Mouse (Mus musculus) cerebellum, adult 2 months (tissue): Measurements from ENCODE around the gene Ndufs8.

Source experiments
- CTCF ChIP-seq: fragments of 200-500 bp; IDR thresholded peaks from 2 replicates; pipeline ENCODE4 v1.5.1; 2011; ENCODE audit warnings: low read depth, mild to moderate bottlenecking, control low read depth, low read length, moderate library complexity, borderline replicate concordance; ENCODE audit not compliant: insufficient read depth
- POLR2A ChIP-seq: fragments of 200-500 bp; IDR thresholded peaks from 2 replicates; pipeline ENCODE4 v1.6.1; 2011; ENCODE audit warnings: low read length, control low read depth, borderline replicate concordance; ENCODE audit not compliant: insufficient read depth

DNA sequence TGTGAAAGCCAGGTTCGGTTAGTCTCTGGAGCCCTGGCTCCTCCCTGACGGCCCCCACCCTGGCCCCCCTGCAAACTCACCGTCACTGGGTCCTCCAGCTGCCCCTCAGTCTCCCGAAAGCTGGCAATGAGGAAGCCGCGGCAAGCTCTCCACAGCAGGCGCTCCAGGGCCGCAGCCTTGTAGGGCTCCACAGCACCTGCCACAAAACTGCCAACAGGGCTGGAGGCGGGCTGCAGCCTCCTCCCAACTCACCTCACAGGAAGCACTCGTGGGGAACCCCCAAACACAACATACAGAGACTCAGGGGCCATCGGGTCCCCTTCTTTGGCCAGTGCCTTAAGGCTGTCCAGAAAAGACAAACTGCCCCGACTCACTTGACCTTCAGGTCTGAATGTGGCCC, 9.6 kb downstream of the Ndufs8 start:
- TF ChIP-seq CTCF (no peak), POLR2A (no peak)
